Mouse (Mus musculus): ENCODE results near the gene Fbxw11. TPM values are rescaled to one million over a fixed set of nuclear protein-coding genes. Genes with fewer than 3 reads are reported as not detected.

Fbxw11 gene
- polyA plus RNA-seq, 1 experiment, result 27.8 TPM

- no peak overlapping the region for H3K4me3 ChIP-seq (ENCODE audit: insufficient read depth, low read depth, low read length)
- no peak overlapping the region for H3K27ac ChIP-seq (replicated peaks; ENCODE audit: low read depth, low read length)
- 0 out of 2 replicates have a peak, but pooled peaks cover 4% of the 10 kb centered on the region for H3K4me1 ChIP-seq (ENCODE audit: control insufficient read depth, insufficient read depth, insufficient read length, low read length)
Measured at GRCm38 (mm10) chr11:32636275-32636674, 6.2 kb upstream of the Fbxw11 start.

GRCm38 (mm10) chr11:32638521-32639255, 3.8 kb upstream of the Fbxw11 start:
- Histone ChIP-seq H3K4me1 (ENCODE audit: control insufficient read depth, insufficient read depth, insufficient read length, low read length) (0 out of 2 replicates have a peak, but pooled peaks cover 4% of the 10 kb centered on the region), H3K27ac (replicated peaks; ENCODE audit: low read depth, low read length) (0 out of 2 replicates have a peak overlapping the region, but pooled peaks have one; percentile 30), H3K4me3 (ENCODE audit: insufficient read depth, low read depth, low read length) (no peak overlapping the region)

GRCm38 (mm10) chr11:32640617-32641016, 1.9 kb upstream of the Fbxw11 start:
- H3K27ac ChIP-seq (replicated peaks; ENCODE audit: low read depth, low read length), result no peak overlapping the region
- H3K4me3 ChIP-seq (ENCODE audit: insufficient read depth, low read depth, low read length), result no peak overlapping the region
- H3K4me1 ChIP-seq (ENCODE audit: control insufficient read depth, insufficient read depth, insufficient read length, low read length), result peaks cover 4% of the 10 kb centered on the region; the same call in 1 of the 2 replicates

- H3K4me3 ChIP-seq (ENCODE audit: insufficient read depth, low read depth, low read length), result peak overlapping the region; percentile 88
- H3K27ac ChIP-seq (replicated peaks; ENCODE audit: low read depth, low read length), result peak overlapping the region; percentile 75
- H3K4me1 ChIP-seq (ENCODE audit: control insufficient read depth, insufficient read depth, insufficient read length, low read length), result peaks cover 4% of the 10 kb centered on the region; the same call in 1 of the 2 replicates
Measured at GRCm38 (mm10) chr11:32642899-32643886, 669 bp downstream of the Fbxw11 start.

GRCm38 (mm10) chr11:32644010-32644409, 1.5 kb downstream of the Fbxw11 start:
- Histone ChIP-seq H3K4me3 (ENCODE audit: insufficient read depth, low read depth, low read length) (peak overlapping the region; percentile 88), H3K4me1 (ENCODE audit: control insufficient read depth, insufficient read depth, insufficient read length, low read length) (no peaks in the 10 kb centered on the region; the same call in 1 of the 2 replicates), H3K27ac (replicated peaks; ENCODE audit: low read depth, low read length) (peak overlapping the region; percentile 57)

GRCm38 (mm10) chr11:32647265-32647664, 4.7 kb downstream of the Fbxw11 start:
- Histone ChIP-seq H3K4me1 (ENCODE audit: control insufficient read depth, insufficient read depth, insufficient read length, low read length) (peaks cover 4% of the 10 kb centered on the region), H3K4me3 (ENCODE audit: insufficient read depth, low read depth, low read length) (no peak overlapping the region), H3K27ac (replicated peaks; ENCODE audit: low read depth, low read length) (no peak overlapping the region)

- Histone ChIP-seq H3K4me3 (ENCODE audit: insufficient read depth, low read depth, low read length) (no peak overlapping the region), H3K4me1 (ENCODE audit: control insufficient read depth, insufficient read depth, insufficient read length, low read length) (peaks cover 7% of the 10 kb centered on the region), H3K27ac (replicated peaks; ENCODE audit: low read depth, low read length) (no peak overlapping the region)
Measured at GRCm38 (mm10) chr11:32650236-32650749, 7.8 kb downstream of the Fbxw11 start.

- Histone ChIP-seq H3K4me3 (ENCODE audit: insufficient read depth, low read depth, low read length) (no peak overlapping the region), H3K4me1 (ENCODE audit: control insufficient read depth, insufficient read depth, insufficient read length, low read length) (peaks cover 7% of the 10 kb centered on the region), H3K27ac (replicated peaks; ENCODE audit: low read depth, low read length) (no peak overlapping the region)
Measured at GRCm38 (mm10) chr11:32650893-32651590, 8.5 kb downstream of the Fbxw11 start.

- H3K4me1 ChIP-seq (ENCODE audit: control insufficient read depth, insufficient read depth, insufficient read length, low read length), result peaks cover 7% of the 10 kb centered on the region
- no peak overlapping the region for H3K4me3 ChIP-seq (ENCODE audit: insufficient read depth, low read depth, low read length)
- no peak overlapping the region for H3K27ac ChIP-seq (replicated peaks; ENCODE audit: low read depth, low read length)
Measured at GRCm38 (mm10) chr11:32651723-32652122, 9.2 kb downstream of the Fbxw11 start.

GRCm38 (mm10) chr11:32662082-32662656, 19.6 kb downstream of the Fbxw11 start:
- Histone ChIP-seq H3K27ac (replicated peaks; ENCODE audit: low read depth, low read length) (no peak overlapping the region), H3K4me3 (ENCODE audit: insufficient read depth, low read depth, low read length) (no peak overlapping the region), H3K4me1 (ENCODE audit: control insufficient read depth, insufficient read depth, insufficient read length, low read length) (no peaks in the 10 kb centered on the region; the same call in 1 of the 2 replicates)

GRCm38 (mm10) chr11:32665639-32666038, 23.1 kb downstream of the Fbxw11 start:
- H3K4me1 ChIP-seq (ENCODE audit: control insufficient read depth, insufficient read depth, insufficient read length, low read length), result peaks cover 2% of the 10 kb centered on the region
- H3K27ac ChIP-seq (replicated peaks; ENCODE audit: low read depth, low read length), result no peak overlapping the region
- no peak overlapping the region for H3K4me3 ChIP-seq (ENCODE audit: insufficient read depth, low read depth, low read length)

- H3K4me3 ChIP-seq (ENCODE audit: insufficient read depth, low read depth, low read length), result no peak overlapping the region
- H3K4me1 ChIP-seq (ENCODE audit: control insufficient read depth, insufficient read depth, insufficient read length, low read length), result peaks cover 7% of the 10 kb centered on the region
- H3K27ac ChIP-seq (replicated peaks; ENCODE audit: low read depth, low read length), result no peak overlapping the region
Measured at GRCm38 (mm10) chr11:32666983-32667382, 24.5 kb downstream of the Fbxw11 start.

GRCm38 (mm10) chr11:32671480-32671879, 29.0 kb downstream of the Fbxw11 start:
- H3K4me1 ChIP-seq (ENCODE audit: control insufficient read depth, insufficient read depth, insufficient read length, low read length), result peaks cover 14% of the 10 kb centered on the region
- H3K4me3 ChIP-seq (ENCODE audit: insufficient read depth, low read depth, low read length), result no peak overlapping the region
- H3K27ac ChIP-seq (replicated peaks; ENCODE audit: low read depth, low read length), result no peak overlapping the region

GRCm38 (mm10) chr11:32676777-32677176, 34.3 kb downstream of the Fbxw11 start:
- H3K4me1 ChIP-seq (ENCODE audit: control insufficient read depth, insufficient read depth, insufficient read length, low read length), result peaks cover 27% of the 10 kb centered on the region
- H3K4me3 ChIP-seq (ENCODE audit: insufficient read depth, low read depth, low read length), result no peak overlapping the region

More at GRCm38 (mm10) chr11:32676777-32677176, 34.3 kb downstream of the Fbxw11 start:
- no peak overlapping the region for H3K27ac ChIP-seq (replicated peaks; ENCODE audit: low read depth, low read length)

Measured in brown adipose tissue, adult 24 weeks (tissue).